Mouse (Mus musculus) embryonic facial prominence, embryonic 11.5 days (tissue): ENCODE data around the gene Gm21293. TPM values are rescaled to one million over a fixed set of nuclear protein-coding genes. Genes with fewer than 3 reads are reported as not detected.
"Not testable (repeated sequence)": the region's sequence is repeated elsewhere in the genome, so short reads cannot be mapped to it uniquely, and the experiment has no call there.

ENCODE experiments used
- ATAC-seq: fragments of 200-750 bp; cut with Nextera tagmentation; replicated peaks from 2 replicates; pipeline ENCODE4 v1.8.0; 2017; ENCODE audit warnings: low read depth; ENCODE audit not compliant: insufficient number of reproducible peaks, low FRiP score, low TSS enrichment
- DNase-seq: peaks from one replicate; pipeline ENCODE4 v3.0.0-alpha.2; 2015; ENCODE audit warnings: low spot score
- H3K27ac ChIP-seq: fragments of 300-500 bp; sonication (generic); replicated peaks from 2 replicates; pipeline ENCODE4 v1.5.1; 2014; ENCODE audit warnings: mild to moderate bottlenecking, low read depth, low read length, control low read depth
- H3K27me3 ChIP-seq: fragments of 300-500 bp; sonication (generic); 2 replicates; pipeline ENCODE4 v1.6.1; 2014; ENCODE audit warnings: mild to moderate bottlenecking, low read length, moderate library complexity, mixed read lengths; ENCODE audit not compliant: control insufficient read depth, insufficient read depth
- H3K36me3 ChIP-seq: fragments of 300-500 bp; sonication (generic); replicated peaks from 2 replicates; pipeline ENCODE4 v1.6.1; 2014; ENCODE audit warnings: low read depth, mild to moderate bottlenecking, low read length, moderate library complexity, mixed read lengths; ENCODE audit not compliant: control insufficient read depth, insufficient read depth
- H3K4me1 ChIP-seq: fragments of 300-500 bp; sonication (generic); 2 replicates; pipeline ENCODE4 v1.6.1; 2014; ENCODE audit warnings: low read length, mixed read lengths; ENCODE audit not compliant: control insufficient read depth, insufficient read depth
- H3K4me2 ChIP-seq: fragments of 300-500 bp; sonication (generic); 2 replicates; pipeline ENCODE4 v1.6.1; 2014; ENCODE audit warnings: low read depth, mild to moderate bottlenecking, control low read depth, low read length, moderate library complexity
- H3K4me3 ChIP-seq: fragments of 300-500 bp; sonication (generic); 2 replicates; pipeline ENCODE4 v1.5.1; 2014; ENCODE audit warnings: low read depth, low read length, control low read depth
- H3K9ac ChIP-seq: fragments of 300-500 bp; sonication (generic); replicated peaks from 2 replicates; pipeline ENCODE4 v1.6.1; 2014; ENCODE audit warnings: mild to moderate bottlenecking, control low read depth, low read length
- H3K9me3 ChIP-seq: fragments of 300-500 bp; sonication (generic); replicated peaks from 2 replicates; pipeline ENCODE4 v1.6.1; 2016; ENCODE audit warnings: mild to moderate bottlenecking, low read length, inconsistent platforms, mixed read lengths; ENCODE audit not compliant: control insufficient read depth
- WGBS: fragments of 180-500 bp; shearing (Covaris S2); extraction: QIAGEN DNeasy Blood & Tissue Kit; methylation state at CpG from one replicate; pipeline ENCODE4 v1.1.7; 2014; 5-methylcytosine and 5-hydroxymethylcytosine counted together
- polyA plus RNA-seq: library from polyadenylated mRNA; unstranded; fragments of >200 nt; fragmentation: Nextera tagmentation; extraction: Ambion mirVana; gene quantifications from 2 replicates; pipeline ENCODE4 v1.2.1, GENCODE M21; 2014

The Gm21293 gene
- polyA plus RNA-seq, 1 experiment from 2014 or later: not detected

DNA sequence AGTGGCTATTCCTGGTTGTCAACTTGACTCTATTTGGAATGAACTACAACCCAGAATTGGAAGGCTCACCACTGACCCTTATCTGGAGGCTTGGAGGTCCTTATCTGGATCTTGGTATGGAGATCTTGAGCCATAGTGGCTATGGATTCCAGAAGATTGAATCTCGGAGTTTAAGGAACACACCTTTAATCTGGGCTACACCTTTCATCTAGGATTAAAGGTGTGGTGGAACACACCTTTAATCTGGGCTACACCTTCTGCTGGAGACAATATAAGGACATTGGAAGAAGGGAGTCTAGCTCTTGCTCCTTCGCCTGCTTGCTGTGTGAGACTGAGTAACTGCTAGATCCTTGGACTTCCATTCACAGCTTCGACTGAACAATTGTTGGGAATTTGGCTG, 51.0 kb downstream of the Gm21293 start, which contains the start of gene Gm4340:
Gene Gm4340, plus strand, starts transcription at position 301 of the 400 bp plus-strand sequence.
- H3K4me1 ChIP-seq, H3K36me3 ChIP-seq, H3K9ac ChIP-seq, H3K4me2 ChIP-seq, DNase-seq, H3K27ac ChIP-seq, H3K9me3 ChIP-seq, H3K27me3 ChIP-seq, ATAC-seq, H3K4me3 ChIP-seq: not testable (repeated sequence)
- WGBS: no CpG with 5 or more reads among the region's 3 CpGs

Other genes starting within 250 kb of the Gm21293 start
- gene Gm6763, start 8.5 kb downstream of the Gm21293 start, polyA plus RNA-seq: not detected in 2 replicates
- gene Gm8764, start 17.0 kb downstream of the Gm21293 start, polyA plus RNA-seq: not detected in 2 replicates
- not detected in 2 replicates for gene Gm21304, start 25.5 kb downstream of the Gm21293 start, polyA plus RNA-seq
- not detected in 2 replicates for gene Gm21312, start 34.0 kb downstream of the Gm21293 start, polyA plus RNA-seq
- not detected in 2 replicates for gene Gm20765, start 42.5 kb downstream of the Gm21293 start, polyA plus RNA-seq
- not detected in 2 replicates for gene Gm4340, start 51.1 kb downstream of the Gm21293 start, polyA plus RNA-seq